Mouse (Mus musculus): Measurements from ENCODE around the gene Rln1.

DNA sequence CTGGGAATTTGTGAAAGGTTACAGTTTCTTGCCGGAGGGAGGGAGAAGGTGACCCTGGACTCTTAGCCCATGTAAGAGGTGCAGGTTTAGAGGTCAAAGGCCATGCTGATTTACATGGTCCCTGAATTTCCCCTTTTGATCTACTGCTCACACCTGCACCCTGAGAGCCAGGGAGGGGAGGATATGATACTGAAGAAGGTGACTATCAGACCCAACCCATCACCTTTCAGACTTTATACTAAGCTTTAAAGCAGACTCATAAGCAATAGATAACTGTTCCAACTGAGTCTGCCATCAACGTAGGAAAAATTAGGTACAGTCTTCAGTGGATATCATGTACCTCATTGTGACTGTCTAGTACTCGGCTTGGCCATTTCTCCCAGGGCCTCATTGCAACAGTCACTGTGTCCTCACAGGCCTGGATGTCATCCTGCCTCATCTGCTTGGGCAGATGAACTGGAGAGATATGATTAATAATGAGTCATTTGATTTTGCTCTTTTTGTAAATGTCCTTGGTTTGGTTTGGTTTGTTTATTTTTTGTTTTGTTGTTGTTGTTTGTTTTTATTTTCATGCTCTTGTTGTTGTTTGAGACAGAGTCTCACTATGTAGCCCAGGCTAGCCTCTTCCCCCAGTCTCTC is 34.3 kb upstream of the Rln1 start:
- TF ChIP-seq EP300 (IDR thresholded peaks at IDR 0.05; ENCODE audit: low read depth) (no peak), CTCF (IDR thresholded peaks at IDR 0.05; ENCODE audit: low read depth) (no peak)

Data from liver, postnatal 0 days (tissue).